ENCODE assay signal across 1 mouse cellular context in the genomic region with DNA sequence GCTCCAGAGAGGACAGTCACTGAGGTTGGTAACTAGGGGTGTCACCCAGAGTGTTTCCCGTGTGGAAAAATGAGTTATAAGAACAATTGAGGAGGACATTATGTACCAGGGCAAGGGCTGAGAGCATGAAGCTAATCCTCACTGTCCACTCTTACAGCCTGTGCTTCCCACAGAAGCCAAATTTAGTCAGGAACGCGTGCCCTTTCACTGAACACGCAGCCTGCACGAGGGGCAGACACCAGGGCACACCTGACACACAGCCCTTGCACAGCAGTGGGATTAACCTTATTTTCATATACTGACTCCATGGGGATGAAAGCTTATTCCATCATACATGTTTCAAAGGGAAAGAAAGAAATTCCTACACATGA.
TF ChIP-seq lines count a peak whose summit lies in the region.

No protein-coding gene starts in this region.

TF ChIP-seq in CH12.LX, 34 proteins besides CTCF, POLR2A, EP300 and RAD21:
- TF ChIP-seq IRF4 (IDR thresholded peaks at IDR 0.05; ENCODE audit: low read depth, low read length) (no peak), TCF12 (IDR thresholded peaks at IDR 0.05; ENCODE audit: low read depth, low read length) (no peak), ZKSCAN1 (IDR thresholded peaks at IDR 0.05; ENCODE audit: borderline replicate concordance, low read depth, low read length) (no peak), ZC3H11A (IDR thresholded peaks at IDR 0.05; ENCODE audit: low read depth, low read length) (no peak), JUND (conservative IDR thresholded peaks at IDR 0.05; ENCODE audit: low read depth, low read length) (no peak)
